Mouse (Mus musculus) kidney, embryonic 15.5 days (tissue): ENCODE data around the gene Zp3r. TPM values are rescaled to one million over a fixed set of nuclear protein-coding genes. Genes with fewer than 3 reads are reported as not detected.
"Not testable (repeated sequence)": the region's sequence is repeated elsewhere in the genome, so short reads cannot be mapped to it uniquely, and the experiment has no call there.

Source experiments
- ATAC-seq: fragments of 200-750 bp; cut with Nextera tagmentation; replicated peaks from 2 replicates; pipeline ENCODE4 v1.8.0; 2017; ENCODE audit warnings: moderate TSS enrichment; ENCODE audit not compliant: low FRiP score
- H3K27ac ChIP-seq: fragments of 300-500 bp; sonication (generic); 2 replicates; pipeline ENCODE4 v1.5.1; 2015; ENCODE audit warnings: mild to moderate bottlenecking, inconsistent platforms
- H3K27me3 ChIP-seq: fragments of 300-500 bp; sonication (generic); 2 replicates; pipeline ENCODE4 v1.6.1; 2015; ENCODE audit warnings: inconsistent platforms
- H3K36me3 ChIP-seq: fragments of 300-500 bp; sonication (generic); 2 replicates; pipeline ENCODE4 v1.6.1; 2015; ENCODE audit warnings: inconsistent platforms
- H3K4me1 ChIP-seq: fragments of 300-500 bp; sonication (generic); 2 replicates; pipeline ENCODE4 v1.6.1; 2015; ENCODE audit warnings: inconsistent platforms
- H3K4me2 ChIP-seq: fragments of 300-500 bp; sonication (generic); 2 replicates; pipeline ENCODE4 v1.6.1; 2015; ENCODE audit warnings: moderate library complexity, mild to moderate bottlenecking, inconsistent platforms
- H3K4me3 ChIP-seq: fragments of 300-500 bp; sonication (generic); replicated peaks from 2 replicates; pipeline ENCODE4 v1.5.1; 2015; ENCODE audit warnings: mild to moderate bottlenecking, inconsistent platforms
- H3K9ac ChIP-seq: fragments of 300-500 bp; sonication (generic); 2 replicates; pipeline ENCODE4 v1.6.1; 2015; ENCODE audit warnings: mild to moderate bottlenecking, inconsistent platforms
- H3K9me3 ChIP-seq: fragments of 300-500 bp; sonication (generic); replicated peaks from 2 replicates; pipeline ENCODE4 v1.6.1; 2016; ENCODE audit warnings: inconsistent platforms
- WGBS: fragments of 180-500 bp; shearing (Covaris S2); methylation state at CpG from one replicate; pipeline ENCODE4 v1.1.7; 2015; ENCODE audit warnings: mixed read lengths; 5-methylcytosine and 5-hydroxymethylcytosine counted together
- polyA plus RNA-seq: library from polyadenylated mRNA; unstranded; fragments of >200 nt; fragmentation: Nextera tagmentation; extraction: Ambion mirVana; gene quantifications from 2 replicates; pipeline ENCODE4 v1.2.1, GENCODE M21; 2015

The Zp3r gene
- polyA plus RNA-seq, result not detected in 2 replicates

GRCm38 (mm10) chr1:130629521-130629920, at the start of gene Zp3r:
Zp3r (minus strand) TSS chr1:130629621.
- 89% methylated on average over 2 of the region's 2 CpGs for WGBS
- no peak within 1 kb of the TSS for H3K4me2 ChIP-seq
- no peak within 1 kb of the TSS for H3K9ac ChIP-seq
- H3K4me3 ChIP-seq, result no peak within 1 kb of the TSS
- H3K27ac ChIP-seq, result no peak within 1 kb of the TSS
- H3K4me1 ChIP-seq, result no peaks in the 10 kb centered on the region
- no peak for ATAC-seq
- H3K9me3 ChIP-seq, result no peaks in the 10 kb centered on the region
- H3K36me3 ChIP-seq, result no peaks in the 10 kb centered on the region
- H3K27me3 ChIP-seq, result no peaks in the 10 kb centered on the region

- no peaks in the 10 kb centered on the region for H3K36me3 ChIP-seq
- no peak overlapping the region for H3K9ac ChIP-seq
- H3K4me2 ChIP-seq, result no peak overlapping the region
- H3K4me3 ChIP-seq, result no peak overlapping the region
- no peaks in the 10 kb centered on the region for H3K4me1 ChIP-seq
- 93% methylated on average over 2 of the region's 2 CpGs for WGBS
- ATAC-seq, result no peak
- H3K27ac ChIP-seq, result no peak overlapping the region
- no peaks in the 10 kb centered on the region for H3K27me3 ChIP-seq
- H3K9me3 ChIP-seq, result no peaks in the 10 kb centered on the region
Observed at GRCm38 (mm10) chr1:130678551-130678950, 49.1 kb upstream of the Zp3r start.

GRCm38 (mm10) chr1:130663576-130663975, 34.2 kb upstream of the Zp3r start:
- H3K9me3 ChIP-seq, H3K4me1 ChIP-seq, H3K27me3 ChIP-seq, H3K4me3 ChIP-seq, H3K27ac ChIP-seq, ATAC-seq, H3K9ac ChIP-seq, H3K36me3 ChIP-seq, H3K4me2 ChIP-seq: not testable (repeated sequence)
- WGBS, result 87% methylated on average over 5 of the region's 5 CpGs

- H3K4me1 ChIP-seq, result 0 out of 2 replicates have a peak, but pooled peaks cover 4% of the 10 kb centered on the region
- no peak within 1 kb of the TSS for H3K4me2 ChIP-seq
- H3K27ac ChIP-seq, result peak within 1 kb of the TSS; percentile 32; the same call in 1 of the 2 replicates
- H3K9ac ChIP-seq, result no peak within 1 kb of the TSS
- peaks cover 3% of the 10 kb centered on the region; the same call in 1 of the 2 replicates for H3K9me3 ChIP-seq
- 45% methylated on average over 3 of the region's 3 CpGs for WGBS
- H3K4me3 ChIP-seq, result no peak within 1 kb of the TSS
- no peaks in the 10 kb centered on the region for H3K36me3 ChIP-seq
- no peaks in the 10 kb centered on the region for H3K27me3 ChIP-seq
- ATAC-seq, result 0 out of 2 replicates have a peak, but pooled peaks have one; percentile 56
Observed at GRCm38 (mm10) chr1:130661454-130661853, 32.0 kb upstream of the Zp3r start, which contains the start of gene C4bp. C4bp (minus strand) TSS chr1:130661632.

- 23% methylated on average over 5 of the region's 5 CpGs for WGBS
Observed at GRCm38 (mm10) chr1:130659641-130660040, 30.2 kb upstream of the Zp3r start.

GRCm38 (mm10) chr1:130644103-130644502, 14.7 kb upstream of the Zp3r start:
- Histone ChIP-seq H3K9ac (no peak overlapping the region), H3K4me1 (peaks cover 4% of the 10 kb centered on the region; the same call in 1 of the 2 replicates), H3K4me2 (no peak overlapping the region), H3K4me3 (no peak overlapping the region), H3K27me3 (no peaks in the 10 kb centered on the region), H3K36me3 (no peaks in the 10 kb centered on the region), H3K9me3 (no peaks in the 10 kb centered on the region), H3K27ac (no peak overlapping the region)
- ATAC-seq, result no peak
- WGBS, result 81% methylated on average over 4 of the region's 4 CpGs

More at GRCm38 (mm10) chr1:130659641-130660040, 30.2 kb upstream of the Zp3r start:
- not testable (repeated sequence) for H3K27me3 ChIP-seq, H3K9me3 ChIP-seq, ATAC-seq, H3K36me3 ChIP-seq, H3K4me1 ChIP-seq, H3K4me3 ChIP-seq, H3K4me2 ChIP-seq, H3K9ac ChIP-seq, H3K27ac ChIP-seq

- Histone ChIP-seq H3K27me3 (no peaks in the 10 kb centered on the region), H3K9me3 (no peaks in the 10 kb centered on the region), H3K9ac (no peak overlapping the region), H3K4me1 (peaks cover 4% of the 10 kb centered on the region; the same call in 1 of the 2 replicates), H3K4me3 (no peak overlapping the region), H3K36me3 (no peaks in the 10 kb centered on the region), H3K4me2 (no peak overlapping the region), H3K27ac (no peak overlapping the region)
- no peak for ATAC-seq
Observed at GRCm38 (mm10) chr1:130640967-130641366, 11.5 kb upstream of the Zp3r start.

- ATAC-seq, result peak; percentile 73
- H3K4me2 ChIP-seq, result no peak overlapping the region; the same call in 1 of the 2 replicates
- H3K36me3 ChIP-seq, result no peaks in the 10 kb centered on the region
- no peak overlapping the region for H3K9ac ChIP-seq
- H3K27ac ChIP-seq, result no peak overlapping the region
- no peaks in the 10 kb centered on the region for H3K4me1 ChIP-seq
- H3K27me3 ChIP-seq, result no peaks in the 10 kb centered on the region
- no peaks in the 10 kb centered on the region for H3K9me3 ChIP-seq
- H3K4me3 ChIP-seq, result no peak overlapping the region
- WGBS, result 33% methylated on average over 16 of the region's 16 CpGs
Observed at GRCm38 (mm10) chr1:130633761-130634410, 4.5 kb upstream of the Zp3r start.

- 94% methylated on average over 8 of the region's 8 CpGs for WGBS
- H3K4me1 ChIP-seq, result no peaks in the 10 kb centered on the region
- H3K4me3 ChIP-seq, result no peak overlapping the region
- no peak overlapping the region for H3K9ac ChIP-seq
- ATAC-seq, result no peak
- no peaks in the 10 kb centered on the region for H3K27me3 ChIP-seq
- no peak overlapping the region for H3K27ac ChIP-seq
- no peaks in the 10 kb centered on the region for H3K9me3 ChIP-seq
- no peaks in the 10 kb centered on the region for H3K36me3 ChIP-seq
- no peak overlapping the region for H3K4me2 ChIP-seq
Observed at GRCm38 (mm10) chr1:130633316-130633715, 3.9 kb upstream of the Zp3r start.

- Histone ChIP-seq H3K4me1 (no peaks in the 10 kb centered on the region), H3K9me3 (no peaks in the 10 kb centered on the region), H3K4me3 (no peak overlapping the region), H3K27ac (no peak overlapping the region), H3K4me2 (no peak overlapping the region), H3K9ac (no peak overlapping the region), H3K36me3 (no peaks in the 10 kb centered on the region), H3K27me3 (no peaks in the 10 kb centered on the region)
- no peak for ATAC-seq
- WGBS, result 97% methylated on average over 2 of the region's 2 CpGs
Observed at GRCm38 (mm10) chr1:130596291-130596690, 33.1 kb downstream of the Zp3r start.

GRCm38 (mm10) chr1:130588659-130589058, 40.8 kb downstream of the Zp3r start:
- H3K4me3 ChIP-seq, result no peak overlapping the region
- H3K9ac ChIP-seq, result no peak overlapping the region
- WGBS, result 82% methylated on average over 9 of the region's 9 CpGs
- no peak overlapping the region for H3K27ac ChIP-seq
- no peak overlapping the region for H3K4me2 ChIP-seq
- no peaks in the 10 kb centered on the region for H3K9me3 ChIP-seq
- no peaks in the 10 kb centered on the region for H3K4me1 ChIP-seq
- no peak for ATAC-seq
- no peaks in the 10 kb centered on the region for H3K36me3 ChIP-seq
- H3K27me3 ChIP-seq, result no peaks in the 10 kb centered on the region

GRCm38 (mm10) chr1:130576389-130576788, 53.0 kb downstream of the Zp3r start:
- no peak overlapping the region for H3K4me3 ChIP-seq
- H3K9me3 ChIP-seq, result no peaks in the 10 kb centered on the region
- no peaks in the 10 kb centered on the region for H3K4me1 ChIP-seq
- no peak overlapping the region for H3K27ac ChIP-seq
- 76% methylated on average over 4 of the region's 4 CpGs for WGBS
- ATAC-seq, result no peak
- H3K4me2 ChIP-seq, result no peak overlapping the region
- H3K36me3 ChIP-seq, result no peaks in the 10 kb centered on the region
- no peak overlapping the region for H3K9ac ChIP-seq
- no peaks in the 10 kb centered on the region for H3K27me3 ChIP-seq

- H3K4me3 ChIP-seq, result no peak overlapping the region
- ATAC-seq, result no peak
- H3K9ac ChIP-seq, result no peak overlapping the region
- H3K4me1 ChIP-seq, result no peaks in the 10 kb centered on the region
- no peaks in the 10 kb centered on the region for H3K36me3 ChIP-seq
- no peak overlapping the region for H3K27ac ChIP-seq
- no peak overlapping the region for H3K4me2 ChIP-seq
- no peaks in the 10 kb centered on the region for H3K9me3 ChIP-seq
- H3K27me3 ChIP-seq, result no peaks in the 10 kb centered on the region
Observed at GRCm38 (mm10) chr1:130575962-130576361, 53.5 kb downstream of the Zp3r start.
